Mouse (Mus musculus): ENCODE data around the gene Mdp1. TPM values are rescaled to one million over a fixed set of nuclear protein-coding genes. Genes with fewer than 3 reads are reported as not detected.

Mdp1 gene
- total RNA-seq (2015) (19.3 and 21.4 TPM in 2 replicates), total RNA-seq (2017) (21.7 and 22.4 TPM in 2 replicates)

DNA sequence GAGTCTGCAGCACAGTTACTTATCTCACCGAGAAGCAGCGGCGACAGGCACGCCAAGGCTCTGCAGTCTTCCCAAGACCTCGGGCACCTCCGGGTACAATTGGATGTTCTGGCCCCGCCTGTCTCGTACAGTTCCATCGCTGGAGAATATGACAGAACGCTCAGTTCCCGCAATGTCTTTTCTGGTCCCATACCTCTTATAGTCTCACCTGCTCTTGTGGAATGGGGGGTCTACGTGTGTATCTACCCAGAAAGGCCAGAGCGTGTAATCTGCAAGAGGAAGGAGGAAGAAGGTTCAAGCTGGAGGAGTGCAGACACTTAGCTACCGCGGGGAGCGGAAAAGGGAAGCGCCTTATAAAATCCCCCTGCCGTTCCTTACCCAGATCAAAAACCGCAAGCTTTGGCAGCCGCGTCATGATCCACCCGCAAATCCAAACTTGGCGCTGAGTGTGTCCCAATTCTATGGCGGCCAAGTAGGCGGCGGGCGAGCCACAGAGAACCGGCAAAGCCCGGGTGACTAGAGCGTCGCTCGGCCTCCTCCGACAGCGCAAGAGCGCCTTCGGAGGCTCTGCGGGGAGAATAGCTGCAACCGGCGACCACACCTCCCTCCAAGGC, at the start of gene Mdp1:
Mdp1 (minus strand) TSS at position 549 of the 614 bp plus-strand sequence.
- ATAC-seq (replicated peaks; ENCODE audit: poor library complexity): peak; percentile 98

GRCm38 (mm10) chr14:55709509-55709908, 49.2 kb upstream of the Mdp1 start:
- no peak for ATAC-seq (replicated peaks; ENCODE audit: poor library complexity)

- peak; percentile 76 for ATAC-seq (replicated peaks; ENCODE audit: poor library complexity)
These were observed 47.1 kb upstream of the Mdp1 start for GRCm38 (mm10) chr14:55707397-55707796.

- ATAC-seq (replicated peaks; ENCODE audit: poor library complexity): no peak
These were observed 45.8 kb upstream of the Mdp1 start for GRCm38 (mm10) chr14:55706051-55706600.

DNA sequence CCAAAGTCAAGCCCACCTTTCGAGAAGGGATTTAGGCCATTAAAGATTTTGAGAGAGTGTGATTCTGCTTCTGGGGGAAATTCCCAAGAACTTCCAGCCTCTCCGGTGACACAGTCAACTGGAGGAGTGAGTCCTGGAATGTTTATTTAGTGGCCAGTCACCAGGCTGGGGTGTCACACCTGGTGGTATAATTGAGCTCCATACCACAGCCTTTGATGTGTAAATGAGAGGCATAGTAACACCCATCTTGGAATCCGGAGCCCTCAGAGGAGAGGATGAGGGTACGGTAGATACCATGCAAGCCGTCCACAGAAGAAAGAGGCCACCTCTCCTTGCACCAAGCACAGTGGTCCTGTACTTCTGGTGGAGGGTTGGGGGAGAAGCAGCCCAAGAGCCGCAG, 42.5 kb upstream of the Mdp1 start:
- no peak for ATAC-seq (replicated peaks; ENCODE audit: poor library complexity)

- no peak for ATAC-seq (replicated peaks; ENCODE audit: poor library complexity)
These were observed 40.8 kb upstream of the Mdp1 start for GRCm38 (mm10) chr14:55701131-55701530.

DNA sequence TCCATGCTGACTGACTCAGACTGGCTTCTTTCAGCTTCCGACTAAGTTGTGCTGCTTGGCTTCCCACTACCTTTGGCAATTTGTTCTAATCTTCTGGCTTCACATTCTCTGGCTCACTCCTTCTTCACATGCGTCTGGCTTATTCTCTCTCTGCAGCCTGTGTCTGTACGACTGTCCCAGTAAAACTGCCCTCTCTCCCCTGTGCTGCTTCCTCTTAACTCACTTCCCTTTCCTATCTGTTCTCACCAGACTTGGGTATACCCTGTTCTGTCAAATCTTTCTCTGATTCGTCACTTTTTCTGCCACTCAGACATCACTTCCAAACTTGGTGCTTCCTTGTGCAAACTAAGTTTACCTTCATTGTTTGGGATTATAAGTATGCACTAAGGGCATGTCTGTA, 36.9 kb upstream of the Mdp1 start:
- ATAC-seq (replicated peaks; ENCODE audit: poor library complexity): peak; percentile 88

GRCm38 (mm10) chr14:55689433-55689832, 29.1 kb upstream of the Mdp1 start:
- ATAC-seq (replicated peaks; ENCODE audit: poor library complexity): no peak

GRCm38 (mm10) chr14:55682118-55682493, 21.8 kb upstream of the Mdp1 start:
- 0 out of 2 replicates have a peak, but pooled peaks have one; percentile 1 for ATAC-seq (replicated peaks; ENCODE audit: poor library complexity)

DNA sequence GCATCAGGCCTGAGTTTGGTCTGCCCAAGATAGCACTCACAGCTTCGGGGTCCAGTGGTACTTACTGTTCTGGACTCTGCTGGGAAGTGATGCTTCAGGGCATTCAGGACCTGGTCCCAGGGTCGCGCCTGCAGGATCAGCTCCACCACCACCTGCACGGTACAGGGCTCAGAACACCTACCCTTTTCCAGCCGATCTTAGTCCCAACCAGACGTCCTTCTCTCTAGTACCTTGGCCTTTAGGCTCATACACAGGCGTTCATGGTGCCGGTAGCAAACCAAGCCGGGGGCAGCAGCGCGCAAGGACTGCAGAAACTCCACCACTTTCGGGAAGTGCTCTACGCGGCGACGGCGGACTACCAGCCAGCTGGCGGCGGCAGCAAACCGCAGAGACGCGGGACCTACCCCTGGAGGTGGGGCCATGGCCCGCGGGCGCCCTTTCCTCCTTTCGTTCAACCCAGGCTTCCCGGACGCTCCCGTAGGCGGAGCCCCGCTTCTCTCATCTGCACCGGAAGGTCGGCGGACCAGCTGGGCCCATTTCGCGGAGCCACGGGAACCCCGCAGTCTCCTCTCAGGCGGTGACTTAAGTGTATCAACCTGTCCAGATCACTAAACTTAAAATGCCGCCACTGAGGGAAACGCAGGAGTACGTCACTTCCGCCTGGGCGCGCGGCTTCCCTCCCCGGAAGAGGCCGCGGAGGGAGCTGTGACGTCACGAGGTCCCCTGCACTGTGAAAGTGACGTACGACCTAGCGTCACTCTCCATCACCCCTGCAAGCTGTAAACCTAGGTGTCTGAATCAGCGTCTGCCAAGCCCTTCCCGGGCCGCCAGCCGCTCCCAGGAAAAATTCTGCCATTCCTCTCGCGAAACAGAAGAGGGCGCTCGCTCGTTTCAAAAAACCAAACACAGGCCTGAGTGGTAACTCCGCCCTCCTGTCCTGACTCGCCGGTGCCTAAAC, 21.1 kb upstream of the Mdp1 start, which contains the start of gene Tinf2:
Tinf2 (minus strand) TSS at position 661 of the 958 bp plus-strand sequence.
- peak; percentile 96 for ATAC-seq (replicated peaks; ENCODE audit: poor library complexity)

DNA sequence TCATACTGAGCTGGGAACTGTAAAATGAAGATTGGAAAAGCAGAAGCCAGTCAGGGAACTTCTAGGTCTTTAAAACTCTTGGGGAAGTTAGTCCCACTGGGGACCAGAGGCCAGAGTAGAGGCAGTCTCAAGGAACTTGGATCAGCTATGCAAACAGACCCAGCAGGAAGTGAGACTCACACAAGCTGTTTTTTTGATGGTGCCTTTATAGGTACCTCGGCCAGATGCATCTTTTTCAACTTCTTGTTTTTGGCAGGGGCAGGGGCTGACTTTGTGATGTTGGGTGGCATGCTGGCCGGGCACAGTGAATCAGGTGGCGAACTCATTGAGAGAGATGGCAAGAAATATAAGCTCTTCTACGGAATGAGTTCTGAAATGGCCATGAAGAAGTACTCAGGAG, 17.3 kb upstream of the Mdp1 start:
- ATAC-seq (replicated peaks; ENCODE audit: poor library complexity): no peak

GRCm38 (mm10) chr14:55672741-55673060, 12.4 kb upstream of the Mdp1 start:
- ATAC-seq (replicated peaks; ENCODE audit: poor library complexity): no peak

DNA sequence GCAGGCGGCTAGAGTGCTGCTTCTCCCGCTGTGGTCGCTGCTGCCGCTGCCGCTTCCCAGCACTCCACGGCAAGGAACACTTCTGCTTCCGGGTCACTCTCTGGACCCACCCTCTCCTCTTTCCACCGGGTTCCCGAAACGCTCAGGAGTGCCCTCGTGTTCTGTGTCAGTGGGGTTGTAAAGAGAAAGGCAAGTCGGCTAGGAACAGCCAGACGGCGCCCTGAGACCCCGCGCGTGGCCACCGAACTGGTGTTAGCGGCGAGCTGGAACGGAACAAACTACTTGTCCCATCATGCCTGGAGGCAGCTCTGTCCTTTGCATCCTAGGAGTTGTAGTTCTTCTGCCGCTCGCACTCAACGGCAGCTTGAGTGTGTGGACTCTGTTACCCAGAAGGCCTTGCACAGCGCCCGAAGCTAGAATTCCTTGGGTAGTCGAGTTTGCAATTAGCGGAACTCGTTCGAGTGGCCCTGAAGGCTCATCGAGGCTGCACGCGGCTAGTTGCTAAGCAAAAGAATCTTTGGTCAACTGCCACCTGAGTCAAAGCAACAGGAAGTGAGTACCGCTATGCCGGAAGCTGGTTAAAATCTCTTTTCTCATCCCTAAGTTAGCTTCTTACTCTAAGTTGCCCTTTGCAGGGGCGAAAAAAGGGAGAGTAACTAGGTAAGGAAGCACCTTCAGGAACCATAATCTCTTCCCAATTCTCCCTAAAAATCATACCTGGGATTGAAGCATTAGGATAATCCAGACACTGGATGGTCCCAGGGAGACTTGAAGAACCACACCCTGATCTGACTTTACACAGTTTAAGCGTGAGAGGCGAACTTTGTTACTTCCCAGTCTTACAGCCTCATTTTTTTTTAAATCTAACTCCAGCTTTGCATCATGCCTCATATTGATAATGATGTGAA, 11.8 kb upstream of the Mdp1 start, which contains the start of the genes Gmpr2 and Nedd8:
Gmpr2 (plus strand) TSS at position 109 of the 908 bp plus-strand sequence.
Nedd8 (minus strand) TSS at position 292 of the 908 bp plus-strand sequence.
- peak; percentile 98 for ATAC-seq (replicated peaks; ENCODE audit: poor library complexity)

- ATAC-seq (replicated peaks; ENCODE audit: poor library complexity): no peak
These were observed 11.2 kb upstream of the Mdp1 start for GRCm38 (mm10) chr14:55671486-55671832.

GRCm38 (mm10) chr14:55660636-55661035, 328 bp upstream of the Mdp1 start:
- ATAC-seq (replicated peaks; ENCODE audit: poor library complexity): no peak

DNA sequence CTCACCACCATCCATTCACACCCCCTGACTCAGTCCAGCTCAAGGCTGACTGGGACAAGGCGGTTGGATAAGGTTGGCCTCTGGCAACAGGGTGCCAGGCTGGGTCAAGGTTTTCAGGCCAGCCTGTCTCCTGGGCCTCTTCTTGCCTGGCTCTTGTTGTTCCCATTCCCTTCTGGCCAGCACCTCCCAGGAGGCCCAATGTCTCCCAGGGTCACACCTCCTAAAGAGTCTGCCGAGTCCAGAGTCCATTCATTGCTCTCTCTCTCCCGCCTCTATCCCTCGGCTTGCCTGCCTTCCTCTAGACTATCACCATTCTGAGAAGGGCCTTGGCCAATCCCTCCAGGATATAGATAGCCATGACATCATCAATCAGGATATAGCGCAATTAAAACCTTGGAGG, 2.3 kb downstream of the Mdp1 start:
- ATAC-seq (replicated peaks; ENCODE audit: poor library complexity): no peak

GRCm38 (mm10) chr14:55656935-55657334, 3.4 kb downstream of the Mdp1 start:
- ATAC-seq (replicated peaks; ENCODE audit: poor library complexity): no peak

GRCm38 (mm10) chr14:55651528-55651927, 8.8 kb downstream of the Mdp1 start:
- ATAC-seq (replicated peaks; ENCODE audit: poor library complexity): no peak

- no peak for ATAC-seq (replicated peaks; ENCODE audit: poor library complexity)
These were observed 10.4 kb downstream of the Mdp1 start, which contains the start of gene Tssk4 for GRCm38 (mm10) chr14:55649884-55650283. Tssk4 (plus strand) TSS chr14:55650184.

DNA sequence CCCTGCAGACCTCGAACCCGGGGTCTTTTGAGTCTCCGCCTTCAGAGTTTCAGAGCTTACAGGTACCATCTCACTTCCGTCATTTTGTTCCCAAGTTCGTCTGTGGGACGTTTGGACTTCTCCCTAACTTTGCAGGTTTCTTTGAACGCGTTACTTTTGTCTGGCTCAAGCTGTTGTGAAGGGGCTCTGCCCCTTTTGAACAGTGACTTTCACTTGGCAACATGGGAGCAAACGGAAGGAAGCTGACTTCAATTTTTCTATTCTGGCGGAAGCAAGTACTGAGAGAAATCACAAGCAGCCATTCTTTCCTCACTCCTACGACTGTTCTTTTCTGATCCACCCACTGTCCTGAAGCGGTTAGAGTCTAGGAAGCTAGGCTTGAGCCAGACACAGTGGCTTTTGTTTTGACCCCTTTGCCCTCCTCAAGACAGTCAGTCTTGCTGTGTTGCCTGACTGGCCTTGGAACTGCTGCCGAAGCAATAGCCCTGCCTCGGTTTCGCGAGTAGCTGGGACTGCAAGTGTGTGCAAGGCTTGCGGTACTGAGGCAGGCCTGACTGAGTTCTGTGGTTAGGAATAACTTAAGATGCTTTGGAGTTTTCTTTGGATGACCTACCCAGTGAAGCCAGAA, 15.9 kb downstream of the Mdp1 start:
- no peak for ATAC-seq (replicated peaks; ENCODE audit: poor library complexity)
